Mouse (Mus musculus) forebrain, postnatal 0 days (tissue): Measurements from ENCODE around the gene Ccdc144b. TPM values are rescaled to one million over a fixed set of nuclear protein-coding genes. Genes with fewer than 3 reads are reported as not detected.

Experiments used
- ATAC-seq: fragments of 200-750 bp; cut with Nextera tagmentation; 2 replicates; pipeline ENCODE4 v1.8.0; 2017; ENCODE audit warnings: mild to moderate bottlenecking, moderate library complexity
- DNase-seq: peaks from one replicate; pipeline ENCODE4 v3.0.0-alpha.2; 2015
- H3K27ac ChIP-seq: fragments of 300-500 bp; sonication (generic); 2 replicates; pipeline ENCODE4 v1.5.1; 2014; ENCODE audit warnings: low read depth, mild to moderate bottlenecking, antibody characterized with exemption, low read length, moderate library complexity, mixed read lengths
- H3K27me3 ChIP-seq: fragments of 300-500 bp; sonication (generic); 2 replicates; pipeline ENCODE4 v1.6.1; 2014; ENCODE audit warnings: mild to moderate bottlenecking, low read length, mixed read lengths; ENCODE audit not compliant: insufficient read depth
- H3K36me3 ChIP-seq: fragments of 300-500 bp; sonication (generic); 2 replicates; pipeline ENCODE4 v1.6.1; 2014; ENCODE audit warnings: mild to moderate bottlenecking, moderate library complexity; ENCODE audit not compliant: insufficient read depth
- H3K4me1 ChIP-seq: fragments of 300-500 bp; sonication (generic); 2 replicates; pipeline ENCODE4 v1.6.1; 2014; ENCODE audit warnings: antibody characterized with exemption; ENCODE audit not compliant: insufficient read depth
- H3K4me2 ChIP-seq: fragments of 300-500 bp; sonication (generic); 2 replicates; pipeline ENCODE4 v1.6.1; 2014; ENCODE audit warnings: low read depth, mild to moderate bottlenecking, moderate library complexity
- H3K4me3 ChIP-seq: fragments of 300-500 bp; sonication (generic); 2 replicates; pipeline ENCODE4 v1.5.1; 2014; ENCODE audit warnings: low read depth, low read length, mixed read lengths
- H3K9ac ChIP-seq: fragments of 300-500 bp; sonication (generic); 2 replicates; pipeline ENCODE4 v1.6.1; 2014; ENCODE audit warnings: mild to moderate bottlenecking
- H3K9me3 ChIP-seq: fragments of 300-500 bp; sonication (generic); 2 replicates; pipeline ENCODE4 v1.6.1; 2016; ENCODE audit warnings: low read length
- CTCF ChIP-seq: sonication (generic); IDR thresholded peaks from 2 replicates; pipeline ENCODE4 v1.5.1; 2016; ENCODE audit warnings: antibody characterized with exemption, control low read depth, low read depth
- WGBS: fragments of 180-500 bp; shearing (Covaris S2); extraction: QIAGEN DNeasy Blood & Tissue Kit; methylation state at CpG from one replicate; pipeline ENCODE4 v1.1.7; 2014; 5-methylcytosine and 5-hydroxymethylcytosine counted together
- polyA plus RNA-seq: library from polyadenylated mRNA; unstranded; fragments of >200 nt; fragmentation: Nextera tagmentation; extraction: Ambion mirVana; gene quantifications from 2 replicates; pipeline ENCODE4 v1.2.1, GENCODE M21; 2015
- total RNA-seq: library from RNA; depleted of rRNA; stranded (reverse); fragments of >200 nt; gene quantifications from 2 replicates; pipeline ENCODE4 v1.2.3, GENCODE M21; 2014; rRNA removed

The Ccdc144b gene
- total RNA-seq (not detected in 2 replicates), polyA plus RNA-seq (not detected in 2 replicates)

DNA sequence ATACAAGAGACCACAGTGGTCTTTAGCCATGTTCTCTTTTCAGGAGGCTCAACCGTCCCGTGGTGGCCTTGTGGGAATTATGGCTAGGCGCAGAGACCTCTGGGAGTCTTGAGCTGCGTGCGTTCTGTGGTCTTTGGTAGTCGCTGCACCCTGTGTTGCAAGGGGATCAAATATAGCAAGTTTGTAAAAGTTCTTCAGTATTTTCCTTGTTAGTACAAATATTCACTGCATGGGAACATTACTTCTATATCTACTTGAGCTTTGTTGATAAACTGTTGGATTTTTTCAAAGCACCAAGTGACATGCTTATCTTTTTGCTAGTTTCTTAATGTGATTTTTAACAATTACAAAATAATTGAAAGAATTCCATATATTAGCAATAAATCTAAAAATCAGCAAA lies at the start of gene Ccdc144b:
Ccdc144b (minus strand) TSS at position 101 of the 400 bp plus-strand sequence.
- Histone ChIP-seq H3K9me3 (no peaks in the 10 kb centered on the region), H3K4me2 (no peak within 1 kb of the TSS), H3K4me1 (no peaks in the 10 kb centered on the region), H3K4me3 (no peak within 1 kb of the TSS), H3K27me3 (no peaks in the 10 kb centered on the region), H3K9ac (no peak within 1 kb of the TSS), H3K27ac (no peak within 1 kb of the TSS), H3K36me3 (no peaks in the 10 kb centered on the region)
- 91% methylated on average over 6 of the region's 6 CpGs for WGBS
- no peak for DNase-seq
- no peak for TF ChIP-seq CTCF
- no peak for ATAC-seq

DNA sequence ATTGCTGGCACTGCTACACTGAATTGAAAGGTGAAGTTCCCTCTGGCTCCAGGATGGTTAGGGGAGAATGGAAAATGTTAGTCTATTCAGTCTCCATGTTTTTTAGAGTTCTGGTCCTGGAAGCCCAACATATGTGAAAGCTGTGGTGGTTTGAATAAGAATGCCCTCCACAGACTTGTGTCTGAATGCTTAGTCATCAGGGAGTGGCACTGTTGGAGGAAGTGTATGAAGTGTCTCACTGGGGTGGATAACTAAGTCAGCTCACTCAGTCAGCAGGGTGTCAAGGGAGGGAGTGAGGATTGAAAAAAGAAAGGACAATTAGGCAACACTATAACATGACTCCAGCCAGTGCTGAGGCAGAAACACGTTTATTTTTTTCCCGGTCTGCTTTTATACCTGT lies 42.0 kb upstream of the Ccdc144b start:
- H3K36me3 ChIP-seq, result peaks cover 13% of the 10 kb centered on the region
- no peak overlapping the region for H3K4me2 ChIP-seq
- TF ChIP-seq CTCF, result no peak
- H3K4me3 ChIP-seq, result no peak overlapping the region
- DNase-seq, result no peak
- no peak overlapping the region for H3K27ac ChIP-seq
- H3K9ac ChIP-seq, result no peak overlapping the region
- no peaks in the 10 kb centered on the region for H3K4me1 ChIP-seq
- H3K27me3 ChIP-seq, result no peaks in the 10 kb centered on the region
- WGBS, result 78% methylated on average over 2 of the region's 2 CpGs
- ATAC-seq, result no peak
- H3K9me3 ChIP-seq, result no peaks in the 10 kb centered on the region

DNA sequence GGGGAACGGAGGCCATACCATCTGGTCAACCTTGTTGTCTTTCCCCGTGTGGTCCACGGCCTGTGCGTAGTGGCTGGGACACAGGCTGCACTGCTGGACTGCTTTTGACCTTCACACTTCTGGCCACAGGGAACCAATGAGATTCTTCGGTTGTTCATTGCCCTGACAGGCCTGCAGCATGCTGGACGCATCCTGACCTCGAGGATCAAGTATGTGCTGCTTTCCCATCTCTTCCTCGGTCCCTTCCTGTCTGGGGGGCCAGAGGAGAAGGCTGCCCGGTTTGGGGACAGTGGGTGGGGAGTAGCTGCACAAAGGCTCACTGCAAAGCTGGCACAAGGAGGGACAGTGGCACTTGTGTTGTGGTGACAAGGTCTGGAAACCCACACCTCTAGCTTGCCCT lies 34.2 kb upstream of the Ccdc144b start:
- H3K36me3 ChIP-seq, result peaks cover 79% of the 10 kb centered on the region
- no peak overlapping the region for H3K9ac ChIP-seq
- H3K4me2 ChIP-seq, result no peak overlapping the region
- no peak overlapping the region for H3K27ac ChIP-seq
- DNase-seq (no peak), ATAC-seq (no peak)
- no peaks in the 10 kb centered on the region for H3K9me3 ChIP-seq
- H3K27me3 ChIP-seq, result no peaks in the 10 kb centered on the region
- WGBS, result 95% methylated on average over 9 of the region's 9 CpGs
- H3K4me3 ChIP-seq, result no peak overlapping the region
- TF ChIP-seq CTCF, result no peak
- H3K4me1 ChIP-seq, result no peaks in the 10 kb centered on the region

DNA sequence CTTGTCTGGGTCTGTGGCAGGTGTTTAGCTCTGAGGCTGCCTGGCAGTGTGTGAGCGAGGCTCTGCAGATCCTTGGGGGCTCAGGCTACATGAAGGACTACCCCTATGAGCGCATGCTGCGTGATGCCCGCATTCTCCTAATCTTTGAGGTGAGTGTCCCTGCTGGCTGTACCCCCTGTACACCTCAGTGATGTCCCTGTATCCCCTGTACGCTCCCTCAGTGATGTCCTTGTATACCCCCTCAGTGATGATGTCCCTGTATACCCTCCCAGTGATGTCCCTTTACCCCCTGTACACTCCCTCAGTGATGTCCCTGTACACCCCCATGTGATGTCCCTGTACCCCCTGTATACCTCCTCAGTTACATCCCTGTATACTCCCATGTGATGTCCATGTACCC lies 32.0 kb upstream of the Ccdc144b start:
- TF ChIP-seq CTCF, result no peak
- DNase-seq, result no peak
- H3K9ac ChIP-seq, result no peak overlapping the region
- H3K4me2 ChIP-seq, result no peak overlapping the region
- no peak overlapping the region for H3K27ac ChIP-seq
- no peaks in the 10 kb centered on the region for H3K4me1 ChIP-seq
- no peak for ATAC-seq
- no peak overlapping the region for H3K4me3 ChIP-seq
- no peaks in the 10 kb centered on the region for H3K27me3 ChIP-seq
- 97% methylated on average over 5 of the region's 5 CpGs for WGBS
- no peaks in the 10 kb centered on the region for H3K9me3 ChIP-seq
- H3K36me3 ChIP-seq, result peaks cover 88% of the 10 kb centered on the region

DNA sequence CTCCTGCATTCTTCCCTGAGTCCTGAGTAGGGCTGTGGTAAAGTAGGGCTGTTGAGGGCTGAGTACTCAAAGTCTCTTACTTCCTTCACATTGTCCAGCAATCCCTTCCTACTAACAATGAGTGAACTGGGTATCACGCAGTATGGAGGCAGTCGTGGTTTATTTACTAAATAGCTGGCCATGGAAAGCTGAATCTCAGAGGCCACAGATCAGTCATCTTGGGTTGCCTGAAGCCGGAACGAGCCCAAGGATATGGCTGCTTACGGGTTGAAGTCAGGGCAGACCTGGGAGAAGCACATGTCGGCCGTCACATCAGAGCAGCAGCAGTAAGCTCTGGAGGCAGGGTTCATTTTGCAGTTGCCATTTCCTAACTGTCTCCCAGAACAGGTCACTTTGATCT lies 30.0 kb upstream of the Ccdc144b start:
- Histone ChIP-seq H3K4me1 (no peaks in the 10 kb centered on the region), H3K4me3 (no peak overlapping the region), H3K4me2 (no peak overlapping the region), H3K27ac (no peak overlapping the region), H3K9me3 (no peaks in the 10 kb centered on the region), H3K36me3 (peaks cover 88% of the 10 kb centered on the region), H3K9ac (no peak overlapping the region), H3K27me3 (no peaks in the 10 kb centered on the region)
- no peak for TF ChIP-seq CTCF
- 96% methylated on average over 7 of the region's 7 CpGs for WGBS
- DNase-seq, result no peak
- ATAC-seq, result no peak

DNA sequence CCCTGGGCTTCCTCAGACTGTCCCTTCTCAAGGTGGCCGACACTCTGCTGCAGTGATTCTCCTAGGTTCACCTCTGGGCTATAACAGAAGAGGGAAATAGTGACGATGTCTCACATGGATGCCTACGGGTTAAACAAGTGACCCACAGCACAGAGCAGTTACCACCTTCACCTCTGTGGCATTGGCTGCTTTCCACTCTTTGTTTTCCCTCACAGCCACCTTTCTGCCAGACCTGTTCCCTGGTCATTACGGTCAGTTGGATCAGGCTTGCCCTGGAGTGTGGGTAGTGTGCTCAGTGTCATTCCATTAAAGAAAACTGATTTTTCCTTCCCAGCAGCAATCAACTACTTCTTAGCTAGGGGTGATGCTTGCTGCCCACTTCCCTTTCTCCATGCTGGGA lies 29.5 kb upstream of the Ccdc144b start:
- DNase-seq (no peak), ATAC-seq (no peak)
- H3K9ac ChIP-seq, result no peak overlapping the region
- H3K4me2 ChIP-seq, result no peak overlapping the region
- H3K36me3 ChIP-seq, result peaks cover 88% of the 10 kb centered on the region
- no peak overlapping the region for H3K4me3 ChIP-seq
- no peaks in the 10 kb centered on the region for H3K27me3 ChIP-seq
- H3K27ac ChIP-seq, result no peak overlapping the region
- H3K4me1 ChIP-seq, result no peaks in the 10 kb centered on the region
- no peaks in the 10 kb centered on the region for H3K9me3 ChIP-seq
- no peak for TF ChIP-seq CTCF
- WGBS, result 96% methylated on average over 4 of the region's 4 CpGs

DNA sequence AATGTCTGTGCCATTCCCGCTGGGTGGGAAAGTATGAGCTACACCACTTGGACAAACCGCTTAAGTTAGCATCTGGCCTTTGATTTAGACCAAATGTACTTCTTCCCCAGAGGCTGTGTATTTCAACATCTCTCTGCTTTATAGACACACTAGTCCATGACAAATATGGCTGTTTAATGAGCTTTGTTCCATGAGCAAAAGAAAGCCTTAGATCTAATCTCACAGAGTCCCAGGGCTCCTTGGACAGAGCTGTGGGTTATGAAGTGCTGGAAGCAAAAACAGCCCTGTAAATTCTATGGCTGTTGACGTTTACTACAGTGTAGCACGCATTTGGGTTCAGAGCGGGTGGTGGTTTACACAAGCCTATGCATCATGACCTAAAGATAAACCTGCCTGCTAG lies 27.4 kb upstream of the Ccdc144b start:
- H3K27ac ChIP-seq, result no peak overlapping the region
- ATAC-seq (no peak), DNase-seq (no peak)
- WGBS, result 95% methylated on average over 5 of the region's 5 CpGs
- TF ChIP-seq CTCF, result no peak
- H3K4me1 ChIP-seq, result no peaks in the 10 kb centered on the region
- no peak overlapping the region for H3K4me2 ChIP-seq
- H3K9me3 ChIP-seq, result no peaks in the 10 kb centered on the region
- no peaks in the 10 kb centered on the region for H3K27me3 ChIP-seq
- peaks cover 88% of the 10 kb centered on the region for H3K36me3 ChIP-seq
- H3K9ac ChIP-seq, result no peak overlapping the region
- no peak overlapping the region for H3K4me3 ChIP-seq

DNA sequence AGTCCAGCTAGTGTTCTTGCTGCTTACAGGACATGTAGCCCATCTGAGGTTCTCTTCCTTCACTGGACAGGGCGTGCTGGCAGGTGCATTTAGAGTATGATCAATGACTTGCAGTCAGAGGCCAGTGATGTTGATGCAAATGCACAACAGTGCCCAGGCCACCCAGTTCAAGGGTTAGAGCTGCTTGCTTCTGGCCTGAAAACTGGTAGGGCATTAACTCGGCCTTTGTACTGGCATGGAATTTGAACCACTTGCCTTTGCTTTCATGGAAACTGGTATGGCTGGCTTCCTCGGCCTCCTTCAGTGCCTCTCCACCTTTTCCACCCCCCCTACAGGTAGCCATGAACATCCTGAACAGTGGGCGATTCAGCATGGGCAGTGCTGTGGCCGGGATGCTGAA lies 26.5 kb upstream of the Ccdc144b start:
- Histone ChIP-seq H3K9me3 (no peaks in the 10 kb centered on the region), H3K27ac (no peak overlapping the region), H3K4me3 (no peak overlapping the region), H3K36me3 (peaks cover 88% of the 10 kb centered on the region), H3K4me1 (no peaks in the 10 kb centered on the region), H3K27me3 (no peaks in the 10 kb centered on the region), H3K4me2 (no peak overlapping the region), H3K9ac (no peak overlapping the region)
- WGBS, result 91% methylated on average over 5 of the region's 5 CpGs
- no peak for DNase-seq
- TF ChIP-seq CTCF, result no peak
- ATAC-seq, result no peak
